Mouse (Mus musculus): ENCODE measurements around the gene Abhd14b.

GRCm38 (mm10) chr9:106473753-106474105 is 26.5 kb downstream of the Abhd14b start:
- no peak for TF ChIP-seq POLR2A (IDR thresholded peaks at IDR 0.05; ENCODE audit: low read depth, low read length)
- no peak for TF ChIP-seq CTCF (IDR thresholded peaks at IDR 0.05; ENCODE audit: extremely low read depth, insufficient read depth, insufficient read length, insufficient replicate concordance)
